Mouse (Mus musculus) kidney, adult 9 months (tissue): ENCODE results near the gene Kmt2c.
A peak's percentile ranks its signal among the peaks of the same experiment; 100 is the strongest.

Source experiments
- DNase-seq: peaks from one replicate; pipeline ENCODE4 v3.0.0; 2022

Gene Kmt2c

DNA sequence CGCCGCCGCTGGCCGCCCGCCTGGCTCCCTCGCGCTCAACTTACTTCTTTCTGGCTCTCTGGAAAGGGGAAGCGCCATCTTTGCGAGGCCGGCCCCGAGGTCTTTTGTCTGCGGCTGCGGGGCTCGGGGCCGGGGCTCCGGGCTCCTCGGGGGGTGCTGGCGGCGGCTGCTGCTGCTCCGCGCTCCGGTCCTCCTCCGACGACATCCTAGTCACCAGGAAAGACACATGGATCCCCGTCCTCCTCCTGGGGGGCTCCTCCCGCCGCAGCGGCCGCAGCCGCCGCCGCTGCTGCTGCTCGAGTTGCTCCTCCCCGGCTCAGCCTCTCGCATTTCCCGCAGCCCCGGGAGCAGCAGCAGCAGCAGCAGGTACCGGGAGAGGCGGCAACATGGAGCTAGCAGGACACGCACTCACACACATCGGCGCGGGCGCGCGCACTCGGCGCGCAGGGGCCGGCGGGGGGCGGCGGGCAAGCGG lies at the start of gene Kmt2c:
TSS of gene Kmt2c (minus strand) at position 438 of the 475 bp plus-strand sequence.
- DNase-seq = peak; percentile 73

DNA sequence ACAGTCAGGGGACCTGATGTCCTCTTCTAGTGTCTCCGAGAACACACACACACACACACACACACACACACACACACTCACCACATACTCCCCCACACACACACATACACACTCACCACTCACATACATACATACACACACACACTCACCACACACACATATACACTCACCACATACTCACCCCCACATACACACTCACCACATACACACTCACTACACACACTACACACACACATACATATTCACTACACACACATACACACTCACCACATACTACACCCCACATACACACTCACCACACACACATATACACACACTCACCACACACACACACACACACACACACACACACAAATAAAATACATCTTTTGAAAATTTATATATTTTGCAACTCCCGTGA lies 48.3 kb upstream of the Kmt2c start:
- no peak for DNase-seq

DNA sequence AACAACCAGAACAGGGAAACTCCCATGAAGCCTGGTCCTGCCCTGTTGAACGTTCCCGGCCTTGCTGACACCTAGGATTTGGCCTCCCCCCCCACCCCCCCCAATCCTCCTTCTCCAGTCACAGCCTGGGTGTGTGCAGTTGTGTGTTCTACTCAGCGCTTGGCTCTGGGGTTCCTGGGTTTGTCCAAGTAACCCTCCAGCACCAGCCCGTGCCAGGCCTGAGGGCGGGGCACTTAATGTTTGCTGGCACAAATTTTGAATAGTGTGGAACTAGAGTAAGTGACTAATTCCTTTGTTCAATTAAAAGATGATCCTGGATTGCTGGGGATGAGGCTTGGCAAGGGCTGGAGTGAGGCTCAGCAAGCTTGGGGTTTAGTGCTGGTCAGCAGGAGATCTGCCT lies 46.0 kb upstream of the Kmt2c start:
- DNase-seq = no peak

DNA sequence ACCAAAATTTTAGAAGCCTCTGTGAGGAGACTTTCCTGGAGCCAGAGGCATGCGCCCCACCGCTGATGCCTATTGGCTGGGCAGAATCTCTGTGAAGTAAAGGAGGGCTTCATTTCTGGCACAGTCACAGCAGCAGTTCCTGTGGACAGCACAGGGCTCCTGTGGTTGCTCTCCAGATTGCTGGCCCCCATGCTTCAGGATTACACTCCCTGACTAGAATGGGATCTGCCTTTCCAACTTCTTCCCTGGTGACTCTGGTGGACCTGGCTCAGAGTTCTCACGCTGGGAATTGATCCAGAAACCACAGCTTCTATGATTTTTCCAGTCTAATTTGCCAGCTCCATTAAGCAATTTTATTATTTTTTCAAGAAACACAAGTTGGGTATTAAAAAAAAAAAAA lies 45.5 kb upstream of the Kmt2c start:
- no peak for DNase-seq

DNA sequence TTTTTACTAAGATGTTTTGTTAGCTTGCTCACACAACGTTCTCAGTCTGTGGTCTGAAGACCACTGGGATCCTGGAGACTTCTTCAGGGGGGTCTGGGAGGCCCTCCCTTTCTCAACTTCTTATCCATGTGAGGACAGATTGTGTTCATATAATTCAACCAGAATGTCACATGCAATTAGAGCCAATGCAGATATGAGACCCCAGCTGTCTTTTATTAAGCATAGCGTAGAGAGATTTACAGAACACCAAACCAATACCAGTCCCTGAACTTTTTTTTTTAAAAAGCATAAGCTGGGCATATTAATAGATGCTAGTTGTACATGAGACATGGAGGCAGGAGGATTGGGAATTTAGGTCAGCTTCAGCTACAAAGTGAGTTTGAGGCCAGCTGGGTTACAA lies 43.1 kb upstream of the Kmt2c start:
- no peak for DNase-seq

DNA sequence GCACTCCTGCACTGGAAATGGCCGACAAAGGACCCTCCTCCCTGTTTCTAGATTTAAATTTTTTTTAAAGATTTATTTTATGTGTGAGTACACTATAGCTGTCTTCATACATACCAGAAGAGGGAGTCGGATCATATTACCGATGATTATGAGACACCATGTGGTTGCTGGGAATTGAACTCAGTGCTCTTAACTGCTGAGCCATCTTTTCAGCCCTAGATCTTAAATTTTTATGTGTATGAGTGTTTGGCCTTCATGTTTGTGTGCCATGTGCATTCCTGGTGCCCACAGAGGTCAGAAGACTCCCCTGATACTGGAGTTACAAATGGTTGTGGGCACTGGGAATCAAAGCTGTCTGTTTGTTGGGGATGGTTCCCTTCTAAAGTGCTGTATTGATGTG lies 42.3 kb upstream of the Kmt2c start:
- no peak for DNase-seq

DNA sequence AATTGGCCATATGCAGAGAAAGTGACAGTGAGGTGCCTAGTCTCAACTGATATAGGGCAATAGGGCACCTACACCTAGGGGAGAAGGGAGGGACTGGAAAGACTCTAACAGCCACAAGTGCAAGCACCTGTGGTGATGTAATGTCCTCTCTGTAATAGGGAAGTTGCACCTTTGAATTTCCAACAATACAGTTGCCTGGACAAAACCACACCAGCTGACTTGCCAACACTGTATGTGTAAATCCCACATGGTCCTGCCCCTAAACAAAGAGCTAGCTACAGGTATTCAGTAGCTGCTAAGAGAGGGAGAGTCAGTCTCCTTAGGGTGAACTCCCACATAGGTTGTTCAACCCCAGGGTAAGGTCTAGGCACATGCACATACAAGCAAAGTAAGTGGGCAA lies 41.8 kb upstream of the Kmt2c start:
- DNase-seq = no peak

DNA sequence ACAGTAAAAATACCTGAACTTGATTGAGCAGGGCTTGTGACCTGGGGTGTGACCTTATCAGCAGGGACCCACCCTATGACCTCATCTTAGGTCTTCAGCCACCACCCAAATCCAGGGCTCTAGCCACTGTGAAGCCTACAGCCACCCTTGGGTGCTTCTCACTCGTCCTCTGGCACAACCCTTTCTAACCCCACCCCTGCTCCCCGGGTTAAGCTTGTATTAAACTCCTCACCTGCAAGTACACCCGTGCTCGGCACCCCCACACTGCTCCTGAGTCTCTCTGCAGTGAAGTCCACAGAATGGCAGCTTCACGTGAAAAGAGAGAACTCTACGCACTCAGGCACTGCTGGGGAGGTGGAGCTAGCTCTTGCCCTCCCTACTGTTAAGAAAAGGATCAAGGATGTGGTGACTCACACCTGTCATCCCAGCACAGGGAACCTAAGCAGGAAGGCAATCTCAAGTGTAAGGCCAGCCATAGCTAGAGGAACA lies 38.4 kb upstream of the Kmt2c start:
- no peak for DNase-seq

DNA sequence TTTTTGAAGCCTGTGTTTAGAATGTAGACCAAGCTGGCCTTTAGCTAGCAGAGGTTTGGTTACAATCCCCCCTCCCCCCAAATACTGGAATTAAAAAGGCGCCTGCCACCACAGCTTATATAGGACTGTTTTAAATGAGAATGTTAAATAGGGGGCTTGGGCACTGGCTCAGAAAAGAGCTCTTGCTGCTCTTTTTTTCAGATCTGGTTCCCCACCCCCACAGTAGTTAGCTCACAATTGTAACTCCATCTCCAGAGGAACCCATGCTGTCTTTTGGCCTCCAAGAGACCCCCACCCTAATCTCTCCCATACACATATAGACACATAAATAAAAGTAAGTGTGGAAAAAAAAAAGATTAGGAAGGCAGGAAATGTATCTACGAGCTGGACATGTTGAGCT lies 37.9 kb upstream of the Kmt2c start:
- DNase-seq = no peak

DNA sequence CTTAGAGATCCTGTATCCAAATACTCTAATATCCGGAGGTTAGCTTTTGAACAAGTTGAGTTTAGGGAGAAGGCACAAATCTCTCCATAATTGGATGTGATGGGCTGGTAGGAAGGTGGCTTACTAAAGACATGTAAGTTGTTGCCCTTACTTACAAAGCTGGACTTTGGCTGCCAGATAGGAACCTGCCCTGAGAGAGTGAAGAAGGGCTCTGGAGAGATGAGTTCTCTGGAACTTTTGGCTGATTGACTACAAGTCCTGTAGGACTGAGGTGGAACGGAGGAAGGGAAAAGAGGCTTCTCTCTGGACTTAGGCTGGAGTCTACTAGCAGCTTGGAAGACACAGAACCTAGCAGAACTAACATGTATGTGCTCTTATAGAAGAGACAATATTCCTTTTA lies 37.0 kb upstream of the Kmt2c start:
- no peak for DNase-seq

DNA sequence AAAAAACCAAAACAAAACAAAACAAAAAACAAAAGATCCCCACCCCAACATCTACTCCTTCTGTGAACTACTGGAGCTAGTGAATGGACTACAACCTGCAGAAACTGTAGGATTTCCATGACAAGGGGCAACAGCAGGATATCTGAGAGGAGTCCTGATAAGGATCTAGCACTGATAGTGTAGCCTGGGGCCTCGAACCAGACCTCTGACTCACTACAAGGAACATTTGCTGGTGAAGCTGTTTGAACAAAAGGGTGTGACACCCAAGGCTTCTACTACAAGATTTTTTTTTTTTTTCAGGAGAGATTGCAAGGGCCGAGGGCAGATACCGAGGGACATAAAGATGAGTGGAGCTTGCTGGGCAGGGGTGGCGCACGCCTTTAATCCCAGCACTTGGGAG lies 34.7 kb upstream of the Kmt2c start:
- DNase-seq = no peak

DNA sequence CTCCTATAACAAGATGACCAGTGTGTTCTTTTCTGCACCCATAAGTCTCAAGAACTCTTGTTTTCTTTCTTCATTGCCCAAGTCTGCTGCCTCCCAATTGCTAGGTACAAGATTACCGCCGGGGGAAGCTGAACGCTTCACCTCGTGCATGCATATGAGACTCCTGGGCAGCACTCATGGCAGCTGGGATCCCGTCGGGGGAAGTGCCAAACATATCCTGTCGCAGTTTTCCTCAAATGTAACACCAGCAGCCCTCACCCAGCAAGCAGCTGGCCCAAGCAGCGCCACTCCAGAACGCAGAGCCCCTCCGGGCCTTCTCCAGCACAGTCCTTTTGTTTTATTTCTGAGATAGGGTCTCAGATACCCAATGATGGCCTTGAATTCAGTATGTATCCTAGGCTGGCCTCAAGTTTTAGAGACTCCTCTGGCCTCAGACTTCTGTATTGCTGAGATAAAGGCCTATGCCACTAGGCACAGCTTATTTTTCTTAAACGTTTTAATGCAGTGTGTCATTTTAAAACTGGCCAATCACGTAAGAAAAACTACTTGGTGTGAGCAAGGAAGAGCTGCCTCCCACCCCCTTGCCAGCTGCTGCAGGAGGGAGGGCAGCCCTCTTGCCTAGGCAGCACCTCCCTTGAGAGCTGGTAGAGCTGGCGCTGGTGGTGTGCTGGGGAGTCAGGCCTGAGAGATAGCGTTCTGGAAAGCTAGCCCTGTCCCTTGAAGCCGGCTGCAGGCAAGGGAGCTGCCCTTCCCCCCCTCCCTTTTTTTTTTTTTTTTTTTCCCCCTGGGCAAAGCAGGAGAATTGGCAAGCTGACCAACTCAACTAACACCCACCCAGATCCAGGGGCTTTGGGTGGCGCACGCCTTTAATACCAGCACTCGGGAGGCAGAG lies 33.9 kb upstream of the Kmt2c start:
- peak; percentile 3 for DNase-seq

DNA sequence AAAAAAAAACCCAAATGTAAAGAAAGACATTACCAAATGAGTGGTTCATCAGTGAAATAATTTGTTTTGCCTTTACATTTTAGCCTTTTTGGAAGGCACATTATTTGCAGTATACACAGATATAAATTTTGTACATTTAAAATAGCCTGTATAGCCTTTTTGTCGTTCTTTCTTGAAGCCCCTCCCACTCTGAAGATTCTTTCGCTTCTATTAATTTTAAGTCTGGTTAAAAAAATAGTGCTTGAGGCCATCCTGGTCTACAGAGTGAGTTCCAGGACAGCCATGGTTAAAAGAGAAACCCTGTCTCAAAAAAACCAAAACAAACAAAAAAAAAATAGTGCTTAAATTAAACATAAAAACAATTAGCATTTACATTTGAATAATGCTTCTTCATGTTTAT lies 32.0 kb upstream of the Kmt2c start:
- peak; percentile 14 for DNase-seq

DNA sequence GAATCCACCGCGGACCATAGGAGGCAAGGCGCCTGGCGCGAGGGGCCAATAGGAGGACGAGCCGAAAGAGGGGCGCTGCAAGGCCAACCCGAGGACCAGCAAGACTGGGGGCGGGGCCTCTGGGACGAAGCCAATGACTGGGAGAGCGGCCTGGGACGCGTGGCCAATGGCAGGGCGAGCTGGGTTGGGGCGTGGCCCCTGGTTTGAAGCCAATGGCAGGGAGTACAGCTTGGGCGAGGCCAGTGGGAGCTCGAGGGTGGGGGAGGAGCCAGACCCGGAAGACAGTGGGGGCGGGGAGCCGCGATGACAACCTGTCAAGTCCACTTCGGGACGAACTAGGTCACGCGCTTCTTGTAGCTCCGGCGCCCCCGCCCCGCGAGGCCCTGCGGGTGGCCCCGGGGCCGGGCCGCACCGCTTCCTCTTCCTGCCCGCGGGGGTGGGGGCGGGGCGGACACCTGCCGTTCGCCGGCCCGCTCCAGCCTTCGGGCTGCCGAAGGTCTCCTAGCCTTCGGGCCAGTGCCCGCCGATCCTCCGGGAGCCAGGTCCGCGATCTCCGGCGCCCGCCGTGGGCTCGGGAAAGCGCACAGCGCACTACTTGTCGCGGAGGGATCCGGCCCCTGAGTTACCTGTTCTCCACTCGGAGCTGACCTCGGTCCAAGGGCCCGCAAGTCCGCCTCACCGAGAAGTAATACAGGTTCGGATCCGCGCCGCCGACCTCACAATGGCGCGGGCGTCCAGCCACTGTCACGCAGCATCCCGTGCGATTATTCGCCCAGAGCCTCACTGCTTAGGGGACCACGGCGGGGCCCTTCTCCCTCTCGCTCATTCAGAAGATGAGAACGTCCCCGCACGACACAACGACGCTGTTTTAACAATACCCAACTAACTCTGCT lies 31.2 kb upstream of the Kmt2c start:
- DNase-seq = peak; percentile 100

DNA sequence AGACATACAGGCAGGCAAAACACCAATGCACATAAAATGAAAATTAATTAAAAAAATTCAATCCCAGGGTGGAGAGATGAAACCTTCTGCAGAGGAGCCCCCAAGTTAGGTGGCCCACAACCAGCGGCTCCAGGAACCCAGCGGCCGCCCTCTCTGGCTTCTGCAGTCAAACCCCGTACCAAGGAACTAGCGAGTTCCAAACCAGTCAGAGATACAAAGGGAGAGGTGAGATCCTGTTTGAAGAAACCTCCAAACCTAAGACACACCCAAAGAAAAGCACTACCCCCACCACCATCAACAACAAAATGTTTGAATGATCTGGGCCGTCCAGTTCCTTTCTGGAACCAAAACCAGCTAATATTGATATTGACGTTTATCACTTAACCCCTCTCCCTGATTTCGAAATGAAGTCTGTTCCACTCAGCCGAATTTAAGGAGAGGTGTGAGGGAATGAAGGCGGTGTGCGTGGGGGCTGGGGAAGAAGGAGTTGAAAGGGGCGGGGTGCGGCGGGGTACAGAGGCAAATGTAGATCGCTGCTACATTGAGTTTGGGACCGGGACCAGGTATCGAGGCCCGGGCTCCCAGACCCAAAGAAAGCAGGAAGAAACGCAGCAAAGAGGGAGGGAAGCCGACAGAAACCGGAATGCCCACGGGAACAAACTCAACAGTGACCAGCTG lies 30.4 kb upstream of the Kmt2c start:
- peak; percentile 24 for DNase-seq

DNA sequence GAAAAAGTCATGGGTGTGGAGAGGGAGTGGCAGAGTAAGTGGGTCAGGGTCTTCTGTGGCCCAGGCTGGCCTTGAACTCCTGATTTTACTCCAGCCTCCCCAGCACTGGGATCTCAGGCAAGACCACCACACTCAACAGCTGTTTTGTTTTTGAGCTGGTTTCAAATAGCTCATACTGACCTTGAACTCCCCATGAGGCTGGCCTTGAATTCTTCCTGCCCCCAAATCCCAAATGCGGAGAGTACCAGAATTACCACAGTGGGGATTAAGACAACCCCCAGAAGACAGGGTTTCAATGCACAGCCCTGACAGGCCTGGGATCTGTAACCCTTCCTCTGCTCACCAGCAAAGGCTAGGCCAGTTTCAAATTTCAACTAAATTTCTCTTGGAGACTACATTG lies 29.4 kb upstream of the Kmt2c start:
- DNase-seq = peak; percentile 3

DNA sequence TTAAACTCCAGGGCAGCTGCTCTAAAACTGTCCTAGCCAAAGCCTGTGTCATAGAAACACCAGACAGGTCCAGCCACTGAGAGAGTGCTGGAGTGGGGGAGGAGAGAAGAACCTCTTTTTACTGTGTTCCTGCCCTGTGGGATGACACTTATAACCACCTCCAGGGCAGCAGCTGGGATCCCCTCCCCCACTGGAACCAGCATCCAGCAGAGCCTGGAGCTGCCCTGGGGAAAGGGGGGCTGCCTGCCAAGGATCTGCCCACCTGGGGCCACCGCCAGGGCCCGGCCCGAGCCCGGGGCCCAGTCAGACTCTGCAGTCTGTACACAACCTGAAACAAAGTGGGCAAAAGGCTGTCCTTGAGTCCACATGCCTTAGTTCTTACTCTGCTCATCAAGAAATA lies 28.3 kb upstream of the Kmt2c start:
- no peak for DNase-seq

DNA sequence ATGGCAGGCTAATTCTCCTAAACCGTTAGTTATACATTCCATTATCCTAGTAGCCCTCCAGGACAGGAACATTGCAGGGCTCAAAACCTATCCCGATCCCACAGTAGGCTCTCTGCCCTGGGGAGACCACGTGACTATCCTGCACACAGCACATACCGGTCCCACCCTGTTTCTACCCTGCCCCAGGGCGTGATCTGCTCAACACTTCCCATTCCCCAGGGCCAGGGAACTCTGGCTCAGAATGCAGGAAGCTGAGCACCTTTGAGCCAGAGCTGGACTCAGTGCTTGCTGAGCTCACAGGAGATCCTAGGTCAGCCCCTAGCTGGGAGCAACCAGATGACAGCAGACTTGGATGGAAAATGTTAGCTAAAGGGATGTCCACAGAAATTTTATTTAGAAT lies 27.5 kb upstream of the Kmt2c start:
- DNase-seq = peak; percentile 6

DNA sequence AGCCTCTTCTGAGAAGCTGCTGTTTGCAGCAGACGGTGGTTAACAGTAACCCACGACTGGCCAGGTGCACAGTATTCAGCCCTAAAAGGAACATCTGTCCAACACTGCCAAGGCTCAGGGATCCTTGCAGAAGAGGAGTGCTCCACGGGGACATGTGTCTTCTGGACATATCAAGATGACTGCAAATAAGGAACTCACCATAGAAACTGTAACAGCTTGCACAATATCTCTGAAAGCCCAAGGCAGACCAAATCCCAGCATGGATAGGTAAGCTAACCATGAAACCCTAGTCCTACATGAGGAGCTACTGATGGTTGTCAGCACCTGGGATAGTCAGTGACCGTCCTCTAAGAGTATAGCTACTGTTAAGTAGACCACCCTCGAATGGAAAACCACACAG lies 22.9 kb upstream of the Kmt2c start:
- no peak for DNase-seq

DNA sequence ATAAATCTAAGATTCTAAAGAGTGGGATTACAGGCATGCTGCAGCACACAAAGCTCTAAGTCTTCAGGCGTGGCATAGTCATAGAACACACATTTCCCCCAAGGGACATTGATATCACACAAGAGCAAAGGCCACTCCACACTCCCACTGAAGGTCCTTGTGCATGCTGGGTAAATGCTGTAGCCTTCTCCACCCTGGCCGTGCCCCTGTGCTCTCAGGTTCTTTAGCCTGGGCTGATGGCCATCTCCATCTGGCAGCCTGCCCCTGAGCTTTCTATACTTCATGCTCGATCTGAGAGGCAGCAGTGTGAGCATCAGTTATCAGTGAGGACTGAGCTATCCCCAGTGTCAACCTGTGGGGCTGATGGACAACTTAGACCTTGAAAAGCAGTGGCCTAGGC lies 21.2 kb upstream of the Kmt2c start:
- no peak for DNase-seq

DNA sequence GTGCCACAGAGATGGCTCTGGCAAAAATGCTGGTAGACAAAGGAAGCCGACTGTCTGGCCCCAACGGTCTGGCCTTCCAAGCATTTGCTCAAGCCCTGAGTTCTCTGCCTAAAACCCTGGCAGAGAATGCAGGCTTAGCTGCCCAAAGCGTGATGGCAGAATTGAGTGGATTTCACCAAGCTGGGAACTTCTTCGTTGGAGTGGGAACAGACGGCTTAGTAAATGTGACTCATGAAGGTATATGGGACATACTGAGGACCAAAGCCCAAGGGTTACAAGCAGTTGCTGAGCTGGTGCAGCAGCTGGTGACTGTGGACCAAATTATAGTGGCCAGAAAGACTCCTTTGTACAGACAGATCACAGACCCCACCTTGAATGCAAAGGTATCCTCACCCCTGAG lies 19.0 kb upstream of the Kmt2c start:
- DNase-seq = no peak

DNA sequence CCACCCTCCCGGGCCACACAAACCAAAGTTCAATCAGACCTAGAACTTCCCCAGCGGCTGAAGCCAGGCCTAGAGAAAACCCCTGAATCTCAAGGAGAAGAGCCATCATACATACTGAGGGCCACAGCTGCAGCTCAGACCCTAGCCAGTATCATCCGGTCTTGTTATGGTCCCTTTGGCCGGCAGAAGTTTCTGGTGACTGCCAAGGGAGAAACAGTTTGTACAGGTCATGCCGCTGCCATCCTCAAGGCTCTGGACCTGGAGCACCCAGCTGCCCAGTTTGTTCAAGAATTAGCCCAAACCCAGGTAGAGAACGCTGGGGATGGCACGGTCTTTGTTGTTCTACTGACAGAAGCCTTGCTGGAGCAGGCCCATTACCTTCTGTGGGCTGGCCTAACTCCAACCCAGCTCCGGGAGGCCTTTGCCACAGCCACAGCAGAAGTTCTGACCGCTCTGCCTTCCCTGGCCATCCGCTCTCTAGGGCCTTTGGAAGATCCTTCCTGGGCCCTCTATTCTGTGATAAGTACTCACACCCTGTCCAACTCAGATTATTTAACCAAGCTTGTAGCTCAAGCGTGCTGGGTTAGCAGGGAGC lies 17.8 kb upstream of the Kmt2c start:
- no peak for DNase-seq

DNA sequence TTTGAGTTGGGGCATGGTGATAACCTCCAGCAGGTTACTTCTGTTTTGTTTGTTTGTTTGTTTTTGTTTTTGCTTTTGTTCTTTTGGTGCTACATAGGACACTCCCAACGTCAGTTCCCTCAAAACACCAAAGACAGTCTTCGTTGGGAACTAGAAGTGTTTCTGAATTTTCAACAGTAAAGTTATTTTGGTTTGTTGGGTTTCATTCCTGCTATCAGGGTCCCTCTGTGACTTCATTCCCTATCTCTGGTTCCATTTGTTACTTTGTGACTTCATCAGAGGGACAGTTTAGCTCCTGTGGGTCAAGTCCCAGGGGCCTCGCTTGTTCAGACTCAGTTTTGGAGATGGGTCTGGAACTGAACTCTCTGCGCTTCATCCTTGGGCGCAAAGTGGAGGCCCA lies 17.2 kb upstream of the Kmt2c start, which contains the start of gene Cct8l1:
TSS of gene Cct8l1 (plus strand) at position 301 of the 400 bp plus-strand sequence.
- no peak for DNase-seq
